Mouse (Mus musculus) midbrain, postnatal 0 days (tissue): ENCODE measurements around the gene Atg9b. TPM values are rescaled to one million over a fixed set of nuclear protein-coding genes. Genes with fewer than 3 reads are reported as not detected.

Source experiments
- ATAC-seq: fragments of 200-750 bp; cut with Nextera tagmentation; 2 replicates; pipeline ENCODE4 v1.8.0; 2017; ENCODE audit warnings: moderate number of reproducible peaks, mild to moderate bottlenecking, moderate TSS enrichment, moderate library complexity; ENCODE audit not compliant: low FRiP score
- DNase-seq: peaks from one replicate; pipeline ENCODE4 v3.0.0-alpha.2; 2015; ENCODE audit warnings: low spot score
- H3K27ac ChIP-seq: fragments of 300-500 bp; sonication (generic); 2 replicates; pipeline ENCODE4 v1.5.1; 2014; ENCODE audit warnings: low read depth, mild to moderate bottlenecking, low read length, mixed read lengths
- H3K27me3 ChIP-seq: fragments of 300-500 bp; sonication (generic); 2 replicates; pipeline ENCODE4 v1.6.1; 2014; ENCODE audit warnings: low read length, control low read depth, mixed read lengths; ENCODE audit not compliant: insufficient read depth
- H3K36me3 ChIP-seq: fragments of 300-500 bp; sonication (generic); 2 replicates; pipeline ENCODE4 v1.6.1; 2014; ENCODE audit warnings: low read length, control low read depth, mixed read lengths; ENCODE audit not compliant: insufficient read depth
- H3K4me1 ChIP-seq: fragments of 300-500 bp; sonication (generic); 2 replicates; pipeline ENCODE4 v1.6.1; 2014; ENCODE audit warnings: mild to moderate bottlenecking, control low read depth, antibody characterized with exemption, low read length, mixed read lengths; ENCODE audit not compliant: insufficient read depth
- H3K4me2 ChIP-seq: fragments of 300-500 bp; sonication (generic); 2 replicates; pipeline ENCODE4 v1.6.1; 2014; ENCODE audit warnings: low read depth, mild to moderate bottlenecking, low read length, mixed read lengths; ENCODE audit not compliant: poor library complexity, severe bottlenecking
- H3K4me3 ChIP-seq: fragments of 300-500 bp; sonication (generic); 2 replicates; pipeline ENCODE4 v1.5.1; 2014; ENCODE audit warnings: low read depth, mild to moderate bottlenecking, low read length, moderate library complexity
- H3K9ac ChIP-seq: fragments of 300-500 bp; sonication (generic); replicated peaks from 2 replicates; pipeline ENCODE4 v1.6.1; 2014; ENCODE audit warnings: mild to moderate bottlenecking, low read length, moderate library complexity, mixed read lengths; ENCODE audit not compliant: poor library complexity, severe bottlenecking
- H3K9me3 ChIP-seq: fragments of 300-500 bp; sonication (generic); 2 replicates; pipeline ENCODE4 v1.6.1; 2016; ENCODE audit warnings: low read length, control low read depth
- CTCF ChIP-seq: IDR thresholded peaks from 2 replicates; pipeline ENCODE4 v1.5.1; 2016; ENCODE audit warnings: antibody characterized with exemption, mild to moderate bottlenecking
- WGBS: fragments of 180-500 bp; shearing (Covaris S2); extraction: QIAGEN DNeasy Blood & Tissue Kit; methylation state at CpG from one replicate; pipeline ENCODE4 v1.1.7; 2014; 5-methylcytosine and 5-hydroxymethylcytosine counted together
- polyA plus RNA-seq: library from polyadenylated mRNA; unstranded; fragments of >200 nt; fragmentation: Nextera tagmentation; extraction: Ambion mirVana; gene quantifications from 2 replicates; pipeline ENCODE4 v1.2.1, GENCODE M21; 2015
- total RNA-seq: library from RNA; depleted of rRNA; stranded (reverse); fragments of >200 nt; gene quantifications from 2 replicates; pipeline ENCODE4 v1.2.3, GENCODE M21; 2014

Atg9b gene
- total and polyA plus RNA-seq, 2 experiments from 2014 or later = 5.3 to 6.7 TPM

GRCm38 (mm10) chr5:24426556-24427284, 34.8 kb upstream of the Atg9b start:
- Histone ChIP-seq H3K27me3 (no peaks in the 10 kb centered on the region), H3K9me3 (no peaks in the 10 kb centered on the region), H3K9ac (no peak overlapping the region), H3K4me1 (peaks cover 16% of the 10 kb centered on the region; the same call in 1 of the 2 replicates), H3K36me3 (peaks cover 19% of the 10 kb centered on the region), H3K4me3 (peak overlapping the region; percentile 59; the same call in 1 of the 2 replicates), H3K27ac (no peak overlapping the region), H3K4me2 (peak overlapping the region; percentile 94; the same call in 1 of the 2 replicates)
- DNase-seq = no peak
- no peak for TF ChIP-seq CTCF
- 12% methylated on average over 9 of the region's 9 CpGs for WGBS
- ATAC-seq = no peak

GRCm38 (mm10) chr5:24426037-24426432, 34.1 kb upstream of the Atg9b start:
- Histone ChIP-seq H3K27ac (no peak overlapping the region), H3K27me3 (no peaks in the 10 kb centered on the region), H3K4me3 (peak overlapping the region; percentile 59), H3K36me3 (peaks cover 17% of the 10 kb centered on the region), H3K4me2 (peak overlapping the region; percentile 94), H3K9me3 (no peaks in the 10 kb centered on the region), H3K9ac (peak overlapping the region; percentile 52; the same call in 1 of the 2 replicates), H3K4me1 (peaks cover 16% of the 10 kb centered on the region; the same call in 1 of the 2 replicates)
- no peak for DNase-seq
- no peak for ATAC-seq
- WGBS = 3% methylated on average over 10 of the region's 10 CpGs
- no peak for TF ChIP-seq CTCF

GRCm38 (mm10) chr5:24425421-24426036, 33.6 kb upstream of the Atg9b start:
- peak overlapping the region; percentile 94 for H3K4me2 ChIP-seq
- peak; percentile 44 for DNase-seq

GRCm38 (mm10) chr5:24424861-24425411, 33.0 kb upstream of the Atg9b start:
- H3K4me1 ChIP-seq = peaks cover 16% of the 10 kb centered on the region; the same call in 1 of the 2 replicates
- DNase-seq (peak; percentile 87), ATAC-seq (no peak)
- H3K9ac ChIP-seq = peak overlapping the region; percentile 52
- H3K4me2 ChIP-seq = peak overlapping the region; percentile 94
- peak overlapping the region; percentile 92 for H3K27ac ChIP-seq
- peaks cover 18% of the 10 kb centered on the region for H3K36me3 ChIP-seq
- WGBS = under 1% methylated on average over 53 of the region's 60 CpGs
- no peak for TF ChIP-seq CTCF
- H3K4me3 ChIP-seq = peak overlapping the region; percentile 59
- no peaks in the 10 kb centered on the region for H3K27me3 ChIP-seq
- no peaks in the 10 kb centered on the region for H3K9me3 ChIP-seq

More at GRCm38 (mm10) chr5:24425421-24426036, 33.6 kb upstream of the Atg9b start:
- under 1% methylated on average over 24 of the region's 30 CpGs for WGBS
- no peak for ATAC-seq
- peak overlapping the region; percentile 32; the same call in 1 of the 2 replicates for H3K27ac ChIP-seq
- H3K9me3 ChIP-seq = no peaks in the 10 kb centered on the region
- H3K4me3 ChIP-seq = peak overlapping the region; percentile 59
- H3K36me3 ChIP-seq = peaks cover 17% of the 10 kb centered on the region
- peak overlapping the region; percentile 52 for H3K9ac ChIP-seq
- peaks cover 16% of the 10 kb centered on the region; the same call in 1 of the 2 replicates for H3K4me1 ChIP-seq
- TF ChIP-seq CTCF = peak; percentile 39; the same call in 1 of the 2 replicates
- H3K27me3 ChIP-seq = no peaks in the 10 kb centered on the region

- H3K36me3 ChIP-seq = peaks cover 23% of the 10 kb centered on the region
- TF ChIP-seq CTCF = no peak
- 12% methylated on average over 21 of the region's 21 CpGs for WGBS
These were observed 32.2 kb upstream of the Atg9b start for GRCm38 (mm10) chr5:24424004-24424781.

More at GRCm38 (mm10) chr5:24424004-24424781, 32.2 kb upstream of the Atg9b start:
- H3K9ac ChIP-seq = peak overlapping the region; percentile 71
- no peaks in the 10 kb centered on the region for H3K9me3 ChIP-seq
- peak overlapping the region; percentile 94 for H3K4me2 ChIP-seq
- no peaks in the 10 kb centered on the region for H3K27me3 ChIP-seq
- ATAC-seq (no peak), DNase-seq (no peak)
- peak overlapping the region; percentile 92 for H3K27ac ChIP-seq
- peaks cover 16% of the 10 kb centered on the region; the same call in 1 of the 2 replicates for H3K4me1 ChIP-seq
- H3K4me3 ChIP-seq = peak overlapping the region; percentile 59
